Mouse (Mus musculus) embryo, embryonic 9.5 days (tissue): ENCODE measurements around the gene Spsb2.
"Not testable (repeated sequence)": the region's sequence is repeated elsewhere in the genome, so short reads cannot be mapped to it uniquely, and the experiment has no call there.

Source experiments
- DNase-seq: peaks from one replicate; pipeline ENCODE4 v3.0.0-alpha.2; 2017; ENCODE audit errors: extremely low spot score

The Spsb2 gene

DNA sequence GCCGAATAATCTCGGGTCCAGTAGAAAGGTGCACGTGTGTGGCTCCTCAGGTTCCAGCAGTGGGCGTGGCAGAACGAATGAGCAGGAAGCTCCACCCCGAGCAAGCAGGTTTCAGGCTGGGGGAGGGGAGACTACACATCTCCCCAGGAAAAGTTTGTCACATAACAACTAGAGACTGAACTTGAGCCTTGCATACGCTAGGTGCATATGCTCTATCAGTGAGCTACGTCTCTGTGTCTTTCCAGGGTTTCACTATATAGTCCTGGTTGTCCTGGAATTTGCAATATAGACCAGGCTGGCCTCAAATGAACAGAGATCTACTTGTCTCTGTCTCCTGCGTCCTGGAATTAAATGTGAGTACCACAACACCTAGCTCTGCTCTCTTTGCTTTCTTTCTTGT is 6.1 kb upstream of the Spsb2 start:
- DNase-seq, result peak; percentile 61

DNA sequence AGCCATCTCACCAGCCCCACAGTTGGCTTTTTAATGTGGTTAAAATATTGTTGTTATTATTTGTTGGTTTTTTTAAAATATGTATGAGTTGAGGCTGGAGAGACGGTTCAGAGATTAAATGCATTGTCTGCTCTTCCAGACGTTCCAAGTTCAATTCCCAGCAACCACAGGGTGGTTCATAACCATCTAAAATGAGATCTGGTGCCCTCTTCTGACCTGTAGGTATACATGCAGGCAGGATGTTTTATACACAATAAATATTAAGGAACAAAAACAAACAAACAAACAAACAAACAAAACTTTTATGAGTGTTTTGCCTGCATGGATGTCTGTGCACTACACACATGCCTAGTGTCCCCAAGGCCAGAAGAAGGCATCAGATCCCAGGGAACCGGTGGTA is 5.4 kb upstream of the Spsb2 start:
- DNase-seq, result no peak

- DNase-seq, result not testable (repeated sequence)
These were observed 4.8 kb upstream of the Spsb2 start for GRCm38 (mm10) chr6:124803691-124804090.

GRCm38 (mm10) chr6:124804341-124804740 is 4.1 kb upstream of the Spsb2 start:
- no peak for DNase-seq

- peak; percentile 91 for DNase-seq
These were observed 2.8 kb upstream of the Spsb2 start for GRCm38 (mm10) chr6:124805341-124806321.

GRCm38 (mm10) chr6:124806446-124807140 is 1.9 kb upstream of the Spsb2 start:
- no peak for DNase-seq

GRCm38 (mm10) chr6:124807366-124807765 is 1.1 kb upstream of the Spsb2 start:
- DNase-seq, result no peak

DNA sequence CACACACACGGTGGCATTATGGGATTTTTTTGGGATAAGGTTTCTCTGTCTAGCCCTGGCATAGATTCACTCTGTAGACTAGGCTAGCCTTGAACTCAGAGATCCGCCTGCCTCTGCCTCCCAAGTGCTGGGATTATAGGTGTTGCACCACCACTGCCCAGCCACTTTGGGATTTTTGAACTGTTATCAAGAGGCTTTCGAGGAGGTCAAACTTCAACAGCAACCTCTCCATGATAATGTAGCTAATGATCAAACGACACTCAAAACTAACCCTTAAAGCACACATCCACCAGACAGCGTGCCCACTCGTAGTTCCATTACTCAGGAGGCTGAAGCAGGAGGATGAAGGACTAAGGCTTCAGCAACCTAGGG is 489 bp upstream of the Spsb2 start:
- no peak for DNase-seq

DNA sequence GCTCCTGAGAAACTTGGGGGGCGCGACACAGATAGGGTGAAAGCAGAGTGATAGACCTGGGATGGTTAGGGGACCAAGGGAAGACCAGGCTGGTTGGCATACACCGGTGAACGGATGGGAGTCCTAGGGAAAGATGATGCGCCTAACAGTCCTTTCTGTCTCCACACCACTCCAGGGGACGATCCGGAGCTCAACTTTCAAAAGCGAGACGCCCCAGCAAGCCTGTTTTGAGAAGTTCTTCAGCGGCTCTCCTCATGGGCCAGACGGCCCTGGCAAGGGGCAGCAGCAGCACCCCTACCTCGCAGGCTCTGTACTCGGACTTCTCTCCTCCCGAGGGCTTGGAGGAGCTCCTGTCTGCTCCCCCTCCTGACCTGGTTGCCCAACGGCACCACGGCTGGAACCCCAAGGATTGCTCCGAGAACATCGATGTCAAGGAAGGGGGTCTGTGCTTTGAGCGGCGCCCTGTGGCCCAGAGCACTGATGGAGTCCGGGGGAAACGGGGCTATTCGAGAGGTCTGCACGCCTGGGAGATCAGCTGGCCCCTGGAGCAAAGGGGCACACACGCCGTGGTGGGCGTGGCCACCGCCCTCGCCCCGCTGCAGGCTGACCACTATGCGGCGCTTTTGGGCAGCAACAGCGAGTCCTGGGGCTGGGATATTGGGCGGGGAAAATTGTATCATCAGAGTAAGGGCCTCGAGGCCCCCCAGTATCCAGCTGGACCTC is 752 bp downstream of the Spsb2 start:
- DNase-seq, result peak; percentile 91

DNA sequence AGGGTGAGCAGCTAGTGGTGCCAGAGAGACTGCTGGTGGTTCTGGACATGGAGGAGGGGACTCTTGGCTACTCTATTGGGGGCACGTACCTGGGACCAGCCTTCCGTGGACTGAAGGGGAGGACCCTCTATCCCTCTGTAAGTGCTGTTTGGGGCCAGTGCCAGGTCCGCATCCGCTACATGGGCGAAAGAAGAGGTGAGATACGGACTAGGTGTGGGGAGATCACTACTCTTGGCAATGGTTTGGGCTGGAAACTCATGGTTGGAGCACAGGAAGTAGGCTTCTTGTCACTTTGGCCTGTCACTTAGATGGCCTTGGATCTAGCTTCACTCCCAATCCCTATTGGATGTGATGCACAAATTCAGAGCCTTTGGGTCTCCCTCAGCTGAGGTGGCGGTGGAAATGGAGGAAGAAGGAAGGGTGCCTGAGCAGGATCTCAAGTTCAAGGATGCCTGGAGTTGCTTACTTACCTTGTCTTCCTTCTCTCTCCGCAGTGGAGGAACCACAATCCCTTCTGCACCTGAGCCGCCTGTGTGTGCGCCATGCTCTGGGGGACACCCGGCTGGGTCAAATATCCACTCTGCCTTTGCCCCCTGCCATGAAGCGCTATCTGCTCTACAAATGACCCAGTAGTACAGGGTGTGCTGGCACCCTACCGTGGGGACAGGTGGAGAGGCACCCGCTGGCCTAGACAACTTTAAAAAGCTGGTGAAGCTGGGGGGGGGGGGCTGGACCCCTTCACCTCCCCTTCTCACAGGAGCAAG is 1.5 kb downstream of the Spsb2 start:
- DNase-seq, result no peak

DNA sequence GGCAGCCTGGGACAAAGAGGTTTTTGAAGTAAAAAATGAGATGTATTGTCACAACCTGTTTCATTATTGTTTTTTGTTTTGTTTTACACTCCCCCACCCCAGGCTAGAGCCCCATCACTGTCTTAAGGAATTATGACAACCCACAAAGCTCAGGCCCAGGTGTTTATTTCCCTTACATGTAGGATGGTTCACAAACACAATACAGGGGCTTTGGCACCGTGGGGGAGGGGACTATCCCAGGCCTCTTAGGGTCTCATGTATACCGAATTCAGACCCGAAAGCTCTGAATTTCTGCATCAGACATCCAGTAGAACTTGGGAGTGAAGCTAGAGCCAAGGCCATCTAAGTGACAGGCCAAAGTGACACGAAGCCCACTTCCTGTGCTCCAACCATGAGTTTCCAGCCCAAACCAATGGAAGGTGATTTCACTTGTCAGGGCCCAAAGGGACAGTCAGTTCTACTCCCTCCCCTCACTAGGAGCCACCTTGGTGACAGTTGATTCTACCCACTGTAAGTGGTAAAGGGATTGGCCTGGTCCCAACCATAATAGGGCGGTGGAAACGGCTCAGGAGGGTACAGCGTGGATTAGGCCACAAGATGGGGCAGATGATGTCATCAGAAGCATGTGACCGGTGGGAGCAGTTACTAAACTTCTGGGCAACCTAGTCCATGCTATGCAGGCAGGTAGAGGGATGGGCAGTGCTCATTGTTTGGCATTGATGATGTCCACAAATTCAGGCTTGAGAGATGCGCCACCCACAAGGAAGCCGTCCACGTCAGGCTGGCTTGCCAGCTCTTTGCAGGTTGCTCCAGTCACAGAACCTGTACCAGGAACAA is 2.3 kb downstream of the Spsb2 start:
- not testable (repeated sequence) for DNase-seq

DNA sequence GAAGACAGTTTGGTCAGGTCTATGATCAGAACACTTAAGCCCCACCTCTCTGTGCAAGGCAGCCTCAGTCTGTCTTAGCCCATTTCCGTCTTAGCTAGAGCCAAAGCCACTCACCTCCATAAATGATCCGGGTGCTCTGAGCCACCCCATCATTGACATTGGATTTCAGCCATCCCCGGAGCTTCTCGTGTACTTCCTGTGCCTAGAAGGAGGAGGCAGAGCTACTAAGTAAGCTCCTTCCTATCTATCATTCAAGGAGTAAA is 2.9 kb downstream of the Spsb2 start:
- DNase-seq, result no peak

GRCm38 (mm10) chr6:124811701-124812560 is 3.5 kb downstream of the Spsb2 start:
- no peak for DNase-seq

DNA sequence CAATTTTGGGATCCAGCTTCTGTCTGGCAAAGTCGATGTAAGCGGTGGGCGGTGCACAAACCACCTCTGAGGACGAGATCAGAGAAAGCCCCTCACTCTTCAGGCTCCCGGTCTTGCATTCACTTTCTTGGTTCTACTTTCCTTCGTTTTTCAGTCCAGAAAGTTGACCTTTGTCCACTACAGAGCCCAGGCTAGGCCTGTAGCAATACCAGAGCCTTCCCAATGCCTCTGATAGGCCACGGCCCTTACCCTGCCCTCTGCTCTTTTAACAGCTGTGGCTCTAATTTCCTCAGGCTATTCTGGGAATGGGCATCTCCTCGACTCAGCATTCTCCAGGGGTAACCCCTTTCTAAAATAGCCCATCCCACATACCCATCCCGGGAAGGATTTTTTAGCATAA is 4.4 kb downstream of the Spsb2 start:
- DNase-seq, result no peak

GRCm38 (mm10) chr6:124813496-124813895 is 5.0 kb downstream of the Spsb2 start:
- peak; percentile 75 for DNase-seq

DNA sequence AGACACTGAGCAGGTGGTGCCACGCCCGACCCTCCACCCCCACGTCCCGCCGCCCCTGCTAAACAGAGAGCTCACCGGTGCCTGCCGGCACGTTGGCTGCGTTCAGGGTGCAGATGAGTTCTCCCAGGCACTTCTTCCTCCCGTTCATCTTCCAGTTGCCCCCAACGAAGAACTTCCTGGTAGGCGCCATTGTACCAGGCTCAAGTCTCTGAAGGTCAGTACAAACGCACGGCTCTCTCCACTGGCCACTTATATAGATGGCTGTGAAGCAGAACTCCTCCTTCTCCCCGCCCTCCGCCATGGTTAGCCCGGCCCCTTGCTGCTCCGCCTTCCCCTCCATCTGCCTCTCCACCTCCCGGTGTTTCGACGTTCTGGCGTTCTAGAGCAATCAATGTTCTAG is 5.5 kb downstream of the Spsb2 start, which contains the start of gene Tpi1:
Tpi1 (minus strand) TSS at position 364 of the 400 bp plus-strand sequence.
- peak; percentile 92 for DNase-seq

GRCm38 (mm10) chr6:124814448-124814847 is 6.0 kb downstream of the Spsb2 start:
- DNase-seq, result no peak

DNA sequence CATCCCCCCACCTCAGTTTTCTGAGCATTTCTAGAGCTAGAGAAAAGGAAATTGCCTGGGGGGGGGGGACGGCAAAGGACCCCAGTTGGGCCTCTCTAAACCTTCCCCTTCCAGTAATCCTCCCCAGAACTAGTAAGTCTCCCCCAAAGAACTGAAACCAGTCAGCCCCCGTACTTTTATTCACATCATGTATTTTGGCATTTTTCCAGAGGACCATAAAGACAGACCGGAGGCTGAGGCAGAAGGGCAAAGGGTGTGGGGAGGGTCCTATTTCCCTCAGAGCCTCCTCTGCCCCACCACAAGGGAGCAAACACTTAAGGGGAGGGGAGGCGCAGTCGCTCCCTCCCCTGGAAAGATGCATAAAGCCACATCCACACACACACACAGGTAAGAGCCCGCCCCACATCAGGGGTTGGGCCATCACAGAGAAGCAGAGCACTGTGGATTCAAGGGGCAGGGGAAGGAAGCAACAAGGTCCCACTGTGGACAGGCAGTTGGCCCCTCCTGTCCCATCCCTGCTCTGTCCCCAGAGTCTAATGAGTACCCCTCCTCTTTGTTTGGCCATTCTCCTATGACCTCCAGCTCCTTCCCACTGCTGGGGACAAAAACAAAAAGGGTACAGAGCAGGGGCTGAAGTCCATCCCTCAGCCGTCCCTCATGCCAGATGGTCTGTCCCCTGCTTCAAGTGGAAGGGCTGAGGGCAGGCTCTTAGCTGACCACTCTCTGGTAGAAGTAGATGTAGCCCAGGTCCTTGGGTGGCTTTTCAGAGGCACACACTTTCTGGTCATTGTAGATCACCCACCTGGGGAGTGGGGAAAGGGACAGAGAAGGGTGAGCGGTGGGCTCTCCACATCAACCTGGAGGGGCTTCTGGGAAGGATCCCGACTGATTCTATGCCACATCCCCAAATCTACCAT is 6.7 kb downstream of the Spsb2 start:
- no peak for DNase-seq

DNA sequence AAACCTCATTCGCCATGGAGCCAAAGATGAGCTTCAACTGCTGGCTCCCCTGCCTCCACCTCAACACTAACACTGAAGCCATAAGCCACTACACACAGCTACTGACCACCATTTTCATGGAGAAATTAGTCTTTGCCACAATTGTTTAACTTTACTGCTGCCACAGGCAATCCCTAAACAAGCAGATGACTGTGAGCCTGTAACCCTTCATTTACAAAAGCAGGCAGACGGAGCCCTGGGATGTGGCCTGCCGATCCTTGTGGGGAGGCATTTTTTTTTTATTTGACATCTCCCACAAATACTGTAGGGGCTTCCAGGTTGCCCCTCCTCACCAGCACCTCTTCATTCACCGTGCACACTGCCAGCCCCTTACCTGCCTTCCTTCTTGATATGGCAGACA is 8.2 kb downstream of the Spsb2 start:
- DNase-seq, result no peak
